Comparison of ENCODE assay signal across 1 mouse cellular context in genomic region chr8:71537028-71537867, GRCm38 (mm10).
TF ChIP-seq lines count a peak whose summit lies in the region.

TSS of gene Bst2 (minus strand) at chr8:71537456.

TF ChIP-seq in MEL, 35 proteins besides CTCF, POLR2A, EP300 and RAD21 (continued from another document):
- peak; percentile 51 for TF ChIP-seq ZMIZ1 (IDR thresholded peaks at IDR 0.05; ENCODE audit: low read depth, low read length)
